Mouse (Mus musculus) megakaryocyte-erythroid progenitor cell, adult 5-6 weeks (primary cell): Measurements from ENCODE around the gene Cnbp. TPM values are rescaled to one million over a fixed set of nuclear protein-coding genes. Genes with fewer than 3 reads are reported as not detected.
A peak's percentile ranks its signal among the peaks of the same experiment; 100 is the strongest.

ENCODE experiments used
- ATAC-seq: replicated peaks from 2 replicates; pipeline ENCODE4 v1.8.0; 2016; ENCODE audit warnings: mild to moderate bottlenecking, inconsistent platforms; ENCODE audit not compliant: severe bottlenecking, poor library complexity, low FRiP score, low TSS enrichment
- total RNA-seq, 2 experiments: library from RNA; stranded (forward) in 1 of 2; stranded (reverse) in 1 of 2; fragments of 200-1000, 215-1000 nt in 1 of 2; fragments of >200 nt in 1 of 2; fragmentation: Nextera tagmentation in 1 of 2; gene quantifications; 2 replicates each; pipeline ENCODE4 v1.2.3; 2014 to 2017

Gene Cnbp
- total RNA-seq, 2 experiments from 2014 or later: 599 to 1,213 TPM

DNA sequence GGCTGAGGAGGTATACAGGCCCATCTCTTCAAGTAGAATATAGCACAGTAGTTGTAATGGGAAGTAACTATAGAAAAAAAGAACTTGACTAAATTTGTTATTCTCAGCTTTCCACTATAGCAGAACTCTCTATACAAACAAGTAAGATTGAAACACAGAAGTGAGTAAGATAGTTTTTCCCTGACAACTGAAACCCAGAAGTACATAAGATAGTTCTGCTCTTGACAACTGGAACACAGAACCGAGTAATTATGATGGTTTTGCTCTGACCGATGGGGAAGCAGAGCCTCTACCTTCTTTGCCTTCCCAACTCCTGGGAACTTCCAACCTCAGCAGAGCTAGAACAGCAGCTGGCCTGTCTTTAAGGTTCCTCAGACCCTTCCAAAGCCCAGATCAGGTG lies 41.8 kb downstream of the Cnbp start:
- ATAC-seq: no peak

DNA sequence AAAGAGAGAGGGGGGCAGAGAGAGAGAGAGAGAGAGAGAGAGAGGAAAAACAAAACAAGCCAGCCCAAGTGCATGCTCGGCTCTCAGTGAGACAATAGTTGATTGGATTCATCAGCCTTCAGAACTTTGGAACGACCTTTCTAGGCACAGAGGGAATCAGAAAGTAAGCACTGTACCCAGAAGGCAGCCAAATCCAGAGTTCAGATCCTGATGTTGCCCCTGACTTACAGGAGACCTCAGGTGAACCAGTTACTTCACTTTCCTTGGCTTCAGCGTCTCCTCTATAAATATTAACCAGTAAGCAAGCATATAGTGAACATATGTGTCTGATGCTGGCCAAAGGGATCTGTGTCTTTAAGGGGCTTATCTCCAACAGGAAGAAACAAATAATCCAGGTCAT lies 42.4 kb downstream of the Cnbp start:
- no peak for ATAC-seq

DNA sequence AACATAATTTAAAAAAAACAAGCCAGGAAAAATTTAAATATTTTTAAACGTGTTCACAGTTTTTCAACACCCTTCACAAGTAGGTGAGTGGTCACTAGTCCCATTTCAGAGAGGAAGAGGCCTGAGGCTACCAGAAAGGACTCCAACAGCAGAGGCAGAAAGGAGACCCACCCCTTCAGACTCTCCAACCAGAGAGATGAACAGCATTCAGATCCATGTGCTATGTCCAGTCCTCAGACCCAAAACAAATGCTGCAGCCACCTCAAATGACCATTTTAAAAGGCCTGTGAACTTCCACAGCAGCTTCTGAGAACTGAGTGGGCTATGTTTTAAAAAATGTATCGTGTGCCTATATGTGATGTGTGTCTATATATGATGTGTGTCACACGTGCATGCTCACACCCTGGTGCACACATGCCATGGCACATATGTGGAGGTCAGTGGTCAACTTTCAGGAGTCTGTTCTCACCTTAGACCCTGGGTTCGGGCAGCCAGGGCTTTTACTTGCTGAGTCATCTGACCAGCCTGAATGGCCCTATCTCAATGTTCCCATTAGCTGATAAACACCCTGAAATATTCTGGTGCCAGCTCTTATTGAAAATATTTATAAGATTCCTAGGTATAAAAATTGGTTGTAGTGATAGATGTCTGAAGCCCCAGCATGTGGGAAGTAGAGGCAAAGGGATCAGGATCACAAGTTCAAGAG lies 43.0 kb downstream of the Cnbp start:
- ATAC-seq: no peak

DNA sequence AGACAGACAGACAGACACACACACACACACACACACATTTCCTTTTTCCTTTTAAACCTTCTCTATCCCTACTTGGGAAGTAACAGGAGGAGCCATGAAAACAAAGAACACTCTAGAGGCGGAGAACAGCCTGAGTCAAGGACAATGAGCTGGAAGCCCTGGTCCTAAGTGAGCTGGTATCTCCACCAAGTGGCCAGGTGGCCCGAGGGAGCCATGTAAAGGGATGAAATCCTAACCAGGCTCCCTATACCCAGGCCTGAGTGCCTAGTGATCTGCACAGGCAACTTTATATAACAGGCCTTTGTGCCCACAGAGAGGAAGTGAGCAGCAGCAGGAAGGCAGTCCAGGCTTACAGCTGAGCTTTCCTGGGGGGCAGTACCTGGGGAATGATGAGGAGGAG lies 44.0 kb downstream of the Cnbp start:
- ATAC-seq: no peak

DNA sequence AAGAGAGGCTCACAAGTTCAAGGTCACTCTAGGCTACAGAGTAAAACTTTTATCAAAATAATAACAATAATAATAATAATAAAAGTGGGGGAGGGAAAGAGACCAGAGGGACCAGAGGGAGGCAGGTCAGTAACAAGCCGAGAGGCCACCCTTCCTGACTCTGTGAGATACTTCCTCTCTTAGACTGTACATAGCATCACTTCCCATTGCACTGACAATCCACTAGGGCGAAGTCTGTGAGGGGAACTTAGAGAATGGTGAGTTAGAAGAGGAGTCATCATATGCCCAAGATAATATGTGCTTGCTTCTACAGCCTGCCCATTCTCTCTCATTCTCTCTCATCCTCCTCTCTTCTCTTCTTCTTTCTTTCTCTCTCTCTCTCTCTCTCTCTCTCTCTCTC lies 44.9 kb downstream of the Cnbp start:
- ATAC-seq: no peak

DNA sequence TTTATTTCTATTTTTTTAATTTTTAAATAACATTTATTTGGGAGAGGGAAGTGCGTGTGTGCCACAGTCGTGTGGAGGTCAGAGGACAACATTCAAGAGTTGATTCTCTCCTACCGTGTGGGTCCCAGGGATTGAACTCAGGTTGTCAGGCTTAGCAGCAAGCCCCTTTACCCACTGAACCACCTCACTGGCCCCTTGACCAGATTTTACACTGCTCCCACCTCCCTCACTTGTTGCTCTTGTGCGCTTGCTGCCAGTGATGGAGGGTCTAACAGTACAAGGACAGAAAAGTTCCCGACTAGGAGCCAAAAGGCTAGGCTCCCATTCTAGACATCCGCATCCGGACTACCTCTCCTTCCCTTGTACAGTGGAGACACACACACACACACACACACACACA lies 45.5 kb downstream of the Cnbp start:
- no peak for ATAC-seq

DNA sequence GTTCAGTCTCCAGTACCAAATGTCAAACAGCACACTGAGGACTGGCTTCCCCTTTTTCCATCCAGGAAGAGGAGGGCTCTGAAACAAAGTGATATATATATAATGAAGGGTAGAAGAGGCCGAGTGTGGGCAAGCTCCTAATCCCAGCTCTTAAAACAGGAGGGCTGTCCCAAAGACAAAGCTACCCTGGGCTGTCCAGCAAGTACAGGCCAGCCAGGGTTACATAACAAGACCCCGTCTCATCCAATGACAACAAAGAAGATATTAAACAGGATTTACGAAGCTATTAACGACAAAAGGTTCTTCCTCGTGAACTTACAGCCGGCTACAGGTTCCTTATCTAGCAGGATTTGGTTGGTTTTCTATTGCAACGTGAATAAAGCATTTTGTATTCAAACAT lies 46.0 kb downstream of the Cnbp start:
- no peak for ATAC-seq

DNA sequence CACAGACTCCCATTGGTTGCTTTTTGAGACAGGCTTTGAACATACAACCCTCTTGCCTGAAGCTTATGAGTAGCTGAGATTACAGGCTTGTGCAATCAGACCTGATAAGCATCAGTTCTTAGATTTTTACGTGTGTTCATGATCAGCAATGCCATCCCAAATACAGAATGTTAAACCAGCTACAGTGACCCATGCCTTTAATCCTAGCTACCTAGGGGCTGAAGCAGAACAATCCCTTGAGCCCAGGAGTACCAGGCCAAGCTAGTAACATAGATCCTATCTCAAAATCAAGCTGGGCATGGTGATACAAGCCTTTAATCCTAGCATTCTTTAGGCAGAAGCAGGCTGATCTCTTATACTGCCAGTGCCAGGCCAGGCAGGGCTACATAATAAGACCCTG lies 46.9 kb downstream of the Cnbp start:
- ATAC-seq: no peak

DNA sequence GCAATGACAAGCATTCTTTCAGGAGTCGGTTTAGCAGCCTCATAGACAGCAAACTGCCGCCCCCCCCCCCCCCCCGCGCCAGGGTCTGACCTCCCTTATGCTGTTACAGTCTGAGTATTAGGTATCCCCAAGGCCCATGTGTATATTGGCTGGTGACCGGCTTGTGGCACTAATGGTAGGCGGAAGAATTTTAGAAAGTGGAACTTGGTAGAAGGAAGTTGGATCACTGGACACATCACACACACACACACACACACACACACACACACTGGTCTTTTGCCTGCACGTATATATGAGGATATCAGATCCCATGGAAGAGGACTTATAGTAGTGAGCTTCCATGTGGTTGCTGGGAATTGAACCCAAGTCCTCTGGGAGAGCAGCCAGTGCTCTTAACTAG lies 48.4 kb downstream of the Cnbp start:
- no peak for ATAC-seq

DNA sequence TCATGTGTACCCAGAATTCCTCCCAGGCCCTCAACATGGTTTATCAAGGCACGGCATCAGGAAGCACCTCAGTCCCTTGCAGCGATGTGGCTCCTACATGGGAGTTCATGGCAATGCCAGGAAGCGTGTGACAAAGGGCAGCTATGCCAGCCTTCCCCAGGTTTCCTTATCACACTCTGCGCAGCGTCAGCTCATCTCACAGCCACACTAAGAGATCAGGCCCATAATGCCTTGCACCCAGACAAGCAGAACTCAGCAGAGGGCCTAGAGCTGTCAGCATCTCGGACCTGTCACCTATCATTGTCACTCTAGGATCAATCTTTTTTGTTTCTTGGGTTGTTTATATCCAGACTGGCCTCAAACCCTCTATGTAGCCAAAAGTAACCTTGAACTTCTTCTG lies 51.3 kb downstream of the Cnbp start:
- peak; percentile 78 for ATAC-seq

DNA sequence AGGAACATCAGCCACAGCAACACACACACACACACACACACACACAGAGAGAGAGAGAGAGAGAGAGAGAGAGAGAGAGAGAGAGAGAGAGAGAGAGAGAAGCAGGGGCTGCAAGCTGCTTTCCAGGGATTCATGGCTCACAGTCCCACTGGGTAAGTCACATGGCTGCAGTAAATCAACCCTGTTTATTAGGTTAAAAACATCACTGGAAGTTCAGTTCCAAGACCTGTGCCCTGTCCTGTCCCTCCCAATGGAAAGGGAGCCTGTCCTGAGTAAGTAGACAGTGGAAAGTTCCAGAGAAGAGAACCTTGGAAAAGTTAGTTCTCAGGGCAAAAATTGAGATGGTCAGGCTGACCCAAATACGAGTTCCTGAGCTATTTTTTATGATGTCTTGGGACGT lies 53.6 kb downstream of the Cnbp start:
- no peak for ATAC-seq

DNA sequence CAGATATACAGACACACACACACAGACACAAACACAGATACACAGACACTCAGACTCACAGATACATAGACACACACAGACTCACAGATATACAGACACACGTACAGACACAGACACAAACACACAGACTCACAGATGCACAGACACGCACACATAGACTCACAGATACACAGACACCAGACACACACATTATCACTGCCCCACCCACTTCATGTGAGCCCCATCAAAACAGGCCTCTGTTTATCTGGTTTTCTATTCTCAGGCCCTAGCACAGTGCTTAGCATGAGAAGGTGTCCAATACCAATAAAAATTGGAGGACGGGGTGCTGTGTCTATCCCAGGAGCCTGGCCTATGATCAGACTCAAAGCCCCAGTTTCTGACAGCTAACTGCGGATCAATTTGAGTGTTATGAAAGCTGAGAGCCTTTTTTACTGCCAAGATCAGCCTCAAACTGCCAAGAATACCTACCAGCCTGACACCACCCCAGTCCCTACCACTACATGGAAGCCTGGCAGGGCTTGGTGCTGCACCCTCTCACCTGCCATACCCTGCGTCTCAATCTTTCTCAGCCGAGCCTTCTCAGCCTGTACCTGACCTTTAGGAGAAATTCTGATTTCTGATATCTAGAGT lies 54.5 kb downstream of the Cnbp start:
- ATAC-seq: peak; percentile 53

DNA sequence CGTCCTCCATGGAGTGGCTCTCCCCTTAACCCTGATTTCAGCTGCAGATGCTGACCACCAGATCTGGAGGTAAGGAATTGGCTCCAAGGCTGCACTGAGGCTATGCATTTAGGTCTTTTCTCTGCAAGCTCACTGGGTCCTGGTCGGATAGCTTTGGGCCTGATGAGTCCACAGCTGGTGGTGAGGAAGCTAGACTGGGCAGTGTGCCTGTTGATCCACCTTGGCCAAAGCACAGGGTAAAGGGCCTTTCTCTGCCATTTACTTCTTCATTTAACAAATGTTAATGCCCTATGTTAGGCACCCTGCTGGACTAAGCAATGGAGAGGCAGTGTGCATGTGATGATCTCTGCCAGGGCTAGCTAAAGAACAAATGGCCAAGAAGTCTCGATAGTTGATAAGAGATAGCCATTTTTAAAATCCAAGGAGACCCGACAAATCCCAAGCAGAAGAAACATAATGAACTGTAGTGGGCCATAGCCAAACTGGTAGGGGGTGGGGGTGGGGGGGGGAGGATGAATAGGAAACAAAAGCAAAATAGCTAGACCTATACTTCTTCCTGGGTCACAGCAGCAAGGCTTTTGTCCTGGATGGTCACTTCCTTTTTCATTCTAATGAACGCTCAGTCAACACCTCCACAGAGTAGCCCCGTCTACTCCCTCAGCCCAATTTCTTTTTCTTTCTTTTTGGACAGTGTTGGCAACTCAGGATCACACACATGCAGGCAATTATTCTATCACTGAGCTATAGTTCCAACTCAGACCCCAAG lies 55.3 kb downstream of the Cnbp start:
- no peak for ATAC-seq

DNA sequence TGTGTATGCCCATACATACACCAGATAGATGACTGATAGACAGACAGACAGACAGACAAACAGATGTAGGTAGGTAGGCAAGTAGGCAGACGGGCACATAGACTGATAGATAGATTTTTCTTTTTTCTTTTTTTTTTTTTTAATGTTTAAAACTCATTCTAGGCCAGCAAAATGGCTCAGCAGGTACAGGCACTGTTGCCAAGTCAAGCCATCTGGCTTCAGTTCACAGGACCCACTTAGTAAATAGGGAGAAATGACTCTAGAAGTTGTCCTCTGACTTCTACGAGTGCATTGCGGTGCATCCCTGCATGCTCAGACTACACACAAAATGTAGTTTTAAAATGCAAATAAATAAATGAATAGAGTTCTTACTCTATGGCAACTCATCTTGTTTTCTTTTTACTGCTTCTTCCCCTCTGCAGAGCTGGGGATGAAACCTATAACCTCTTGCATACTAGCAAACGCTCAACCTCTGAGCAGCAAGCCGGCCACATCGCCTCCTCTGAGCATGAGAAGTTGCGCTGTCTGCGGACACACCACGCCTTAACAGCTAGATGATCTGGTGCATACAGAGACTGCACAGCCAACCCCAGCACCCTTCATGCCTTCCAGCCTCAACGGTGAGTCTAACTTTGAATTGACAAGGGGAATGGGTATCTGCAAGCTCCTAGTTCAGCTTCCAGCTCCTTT lies 56.9 kb downstream of the Cnbp start:
- no peak for ATAC-seq

Other genes starting within 250 kb of the Cnbp start
- gene Aplf, start 178.9 kb downstream of the Cnbp start, total RNA-seq (2014; fragmentation: Nextera tagmentation): 33.8 and 34.2 TPM in 2 replicates
- gene Aplf, start 178.9 kb downstream of the Cnbp start, total RNA-seq (2017): 44.0 and 61.1 TPM in 2 replicates
- 0.48 and 0.77 TPM in 2 replicates for gene Efcc1, start 120.2 kb downstream of the Cnbp start, total RNA-seq (2014; fragmentation: Nextera tagmentation)
- 0.72 and 1.2 TPM in 2 replicates for gene Efcc1, start 120.2 kb downstream of the Cnbp start, total RNA-seq (2017)
- 1.8 and 4.5 TPM in 2 replicates for gene Gp9, start 73.0 kb downstream of the Cnbp start, total RNA-seq (2014; fragmentation: Nextera tagmentation)
- 3.1 and 7.3 TPM in 2 replicates for gene Gp9, start 73.0 kb downstream of the Cnbp start, total RNA-seq (2017)
- 49.7 and 51.5 TPM in 2 replicates for gene Rab43, start 38.9 kb downstream of the Cnbp start, total RNA-seq (2014; fragmentation: Nextera tagmentation)
- gene Rab43, start 38.9 kb downstream of the Cnbp start, total RNA-seq (2017): 4.5 and 9.9 TPM in 2 replicates
- gene Gm45140, start 15.3 kb downstream of the Cnbp start, total RNA-seq (2014; fragmentation: Nextera tagmentation): 0.81 and 3.3 TPM in 2 replicates
- 18.3 and 19.5 TPM in 2 replicates for gene Gm45140, start 15.3 kb downstream of the Cnbp start, total RNA-seq (2017)
- 85.1 and 88.1 TPM in 2 replicates for gene Isy1, start 12.3 kb downstream of the Cnbp start, total RNA-seq (2014; fragmentation: Nextera tagmentation)
- gene Isy1, start 12.3 kb downstream of the Cnbp start, total RNA-seq (2017): 228 and 235 TPM in 2 replicates
- 76.8 and 84.9 TPM in 2 replicates for gene Copg1, start 36.7 kb upstream of the Cnbp start, total RNA-seq (2014; fragmentation: Nextera tagmentation)
- 53.1 and 63.4 TPM in 2 replicates for gene Copg1, start 36.7 kb upstream of the Cnbp start, total RNA-seq (2017)
- gene Hmces, start 62.8 kb upstream of the Cnbp start, total RNA-seq (2014; fragmentation: Nextera tagmentation): 28.3 and 32.4 TPM in 2 replicates
- gene Hmces, start 62.8 kb upstream of the Cnbp start, total RNA-seq (2017): 32.0 and 34.1 TPM in 2 replicates
- gene H1fx, start 130.5 kb upstream of the Cnbp start, total RNA-seq (2014; fragmentation: Nextera tagmentation): 3.0 and 6.1 TPM in 2 replicates
- gene H1fx, start 130.5 kb upstream of the Cnbp start, total RNA-seq (2017): 0.95 and 2.3 TPM in 2 replicates
- 158 and 182 TPM in 2 replicates for gene Rab7, start 194.2 kb upstream of the Cnbp start, total RNA-seq (2014; fragmentation: Nextera tagmentation)
- gene Rab7, start 194.2 kb upstream of the Cnbp start, total RNA-seq (2017): 59.7 and 68.5 TPM in 2 replicates
- gene Rpn1, start 233.4 kb upstream of the Cnbp start, total RNA-seq (2014; fragmentation: Nextera tagmentation): 123 and 137 TPM in 2 replicates
- gene Rpn1, start 233.4 kb upstream of the Cnbp start, total RNA-seq (2017): 183 and 205 TPM in 2 replicates